Mouse (Mus musculus) G1E (cell line): Measurements from ENCODE around the gene Kank1. TPM values are rescaled to one million over a fixed set of nuclear protein-coding genes. Genes with fewer than 3 reads are reported as not detected.

Experiments
- ATAC-seq: 2 replicates; pipeline ENCODE4 v1.8.0; 2016; ENCODE audit warnings: mild to moderate bottlenecking; ENCODE audit not compliant: insufficient number of reproducible peaks, poor library complexity, low FRiP score, severe bottlenecking; ENCODE audit errors: extremely low read depth
- DNase-seq: peaks from one replicate; pipeline ENCODE4 v3.0.0; 2012; ENCODE audit warnings: low spot score
- H3K27me3 ChIP-seq: 2 replicates; pipeline ENCODE4 v1.6.1; 2012; ENCODE audit warnings: mild to moderate bottlenecking, low read length, inconsistent platforms; ENCODE audit not compliant: insufficient read depth
- H3K36me3 ChIP-seq: replicated peaks from 2 replicates; pipeline ENCODE3; 2012; ENCODE audit warnings: mild to moderate bottlenecking, inconsistent platforms
- H3K4me1 ChIP-seq: 2 replicates; pipeline ENCODE4 v1.6.1; 2012; ENCODE audit warnings: low read depth, low read length, inconsistent platforms, mixed read lengths; ENCODE audit not compliant: insufficient read depth
- H3K4me3 ChIP-seq: 2 replicates; pipeline ENCODE4 v1.5.1; 2012; ENCODE audit warnings: low read depth, mild to moderate bottlenecking, inconsistent platforms, low read length, moderate library complexity, mixed read lengths
- H3K9me3 ChIP-seq: replicated peaks from 2 replicates; pipeline ENCODE4 v1.6.1; 2012; ENCODE audit warnings: inconsistent platforms
- CTCF ChIP-seq: IDR thresholded peaks from 2 replicates; pipeline ENCODE4 v1.5.1; 2012; ENCODE audit warnings: low read depth, low read length, inconsistent platforms, mixed read lengths
- GATA1 ChIP-seq: IDR thresholded peaks from 2 replicates; pipeline ENCODE4 v1.6.1; 2012; ENCODE audit warnings: borderline replicate concordance, low read length, inconsistent platforms, mixed read lengths
- GATA2 ChIP-seq: IDR thresholded peaks from 2 replicates; pipeline ENCODE4 v1.6.1; 2012; ENCODE audit warnings: low read depth, low read length, inconsistent platforms, borderline replicate concordance
- POLR2AphosphoS5 ChIP-seq: IDR thresholded peaks from 2 replicates; pipeline ENCODE4 v1.6.1; 2012; ENCODE audit warnings: low read depth, low read length, inconsistent platforms; ENCODE audit not compliant: insufficient replicate concordance
- TAL1 ChIP-seq: conservative IDR thresholded peaks from 2 replicates; pipeline ENCODE4 v1.6.1; 2012; ENCODE audit warnings: low read depth, low read length, inconsistent platforms, mixed read lengths
- polyA plus RNA-seq: library from polyadenylated mRNA; stranded (reverse); fragments of >175 nt; gene quantifications from 2 replicates; pipeline ENCODE4 v1.2.3, GENCODE M21; 2012
- total RNA-seq, 2 experiments: library from RNA; stranded (forward) in 1 of 2; stranded (reverse) in 1 of 2; fragments of 200-1000 nt in 1 of 2; fragments of >200 nt in 1 of 2; fragmentation: Nextera tagmentation in 1 of 2; gene quantifications; 2 replicates each; pipeline ENCODE4 v1.2.3; 2014 to 2017

Kank1 gene
- total and polyA plus RNA-seq, 3 experiments = 0.22 TPM; not detected in 2

GRCm38 (mm10) chr19:25438246-25438645 is 201.5 kb downstream of the Kank1 start:
- Histone ChIP-seq H3K36me3 (no peaks in the 10 kb centered on the region), H3K27me3 (no peaks in the 10 kb centered on the region), H3K4me1 (no peaks in the 10 kb centered on the region), H3K9me3 (peaks cover 63% of the 10 kb centered on the region), H3K4me3 (no peak overlapping the region)
- TF ChIP-seq GATA1 (no peak), GATA2 (no peak), CTCF (no peak), TAL1 (no peak), POLR2AphosphoS5 (no peak)
- DNase-seq = no peak
- no peak for ATAC-seq

- DNase-seq = no peak
Measured at GRCm38 (mm10) chr19:25439807-25440206, 203.0 kb downstream of the Kank1 start.

GRCm38 (mm10) chr19:25440736-25441135 is 204.0 kb downstream of the Kank1 start:
- no peak overlapping the region for H3K4me3 ChIP-seq
- no peaks in the 10 kb centered on the region for H3K36me3 ChIP-seq
- no peaks in the 10 kb centered on the region for H3K27me3 ChIP-seq
- H3K4me1 ChIP-seq = no peaks in the 10 kb centered on the region
- TF ChIP-seq CTCF (no peak), POLR2AphosphoS5 (no peak), TAL1 (no peak), GATA2 (no peak), GATA1 (no peak)
- peaks cover 63% of the 10 kb centered on the region for H3K9me3 ChIP-seq
- ATAC-seq (no peak), DNase-seq (no peak)

More at GRCm38 (mm10) chr19:25439807-25440206, 203.0 kb downstream of the Kank1 start:
- H3K9me3 ChIP-seq = peaks cover 61% of the 10 kb centered on the region
- H3K36me3 ChIP-seq = no peaks in the 10 kb centered on the region
- ATAC-seq = no peak
- no peak overlapping the region for H3K4me3 ChIP-seq
- H3K27me3 ChIP-seq = no peaks in the 10 kb centered on the region
- TF ChIP-seq GATA1 = no peak
- H3K4me1 ChIP-seq = no peaks in the 10 kb centered on the region

GRCm38 (mm10) chr19:25445054-25445453 is 208.3 kb downstream of the Kank1 start:
- Histone ChIP-seq H3K4me1 (no peaks in the 10 kb centered on the region), H3K9me3 (peaks cover 63% of the 10 kb centered on the region), H3K36me3 (no peaks in the 10 kb centered on the region), H3K27me3 (no peaks in the 10 kb centered on the region), H3K4me3 (no peak overlapping the region)
- ATAC-seq (no peak), DNase-seq (no peak)
- TF ChIP-seq POLR2AphosphoS5 (no peak), TAL1 (no peak), GATA2 (no peak)

GRCm38 (mm10) chr19:25445842-25446241 is 209.1 kb downstream of the Kank1 start:
- peaks cover 65% of the 10 kb centered on the region for H3K9me3 ChIP-seq
- no peaks in the 10 kb centered on the region for H3K36me3 ChIP-seq
- TF ChIP-seq POLR2AphosphoS5 (no peak), GATA2 (no peak), CTCF (no peak), GATA1 (no peak), TAL1 (no peak)
- H3K4me1 ChIP-seq = no peaks in the 10 kb centered on the region
- ATAC-seq (no peak), DNase-seq (no peak)
- no peaks in the 10 kb centered on the region for H3K27me3 ChIP-seq
- no peak overlapping the region for H3K4me3 ChIP-seq

GRCm38 (mm10) chr19:25446683-25447082 is 209.9 kb downstream of the Kank1 start:
- no peaks in the 10 kb centered on the region for H3K4me1 ChIP-seq
- no peak overlapping the region for H3K4me3 ChIP-seq
- DNase-seq = no peak
- peaks cover 65% of the 10 kb centered on the region for H3K9me3 ChIP-seq
- no peak for TF ChIP-seq POLR2AphosphoS5
- no peak for TF ChIP-seq TAL1
- TF ChIP-seq CTCF = no peak
- no peak for TF ChIP-seq GATA1
- no peak for TF ChIP-seq GATA2
- H3K36me3 ChIP-seq = no peaks in the 10 kb centered on the region
- ATAC-seq = no peak
- no peaks in the 10 kb centered on the region for H3K27me3 ChIP-seq

- Histone ChIP-seq H3K36me3 (no peaks in the 10 kb centered on the region), H3K4me1 (no peaks in the 10 kb centered on the region), H3K9me3 (peaks cover 64% of the 10 kb centered on the region), H3K4me3 (no peak overlapping the region), H3K27me3 (no peaks in the 10 kb centered on the region)
- TF ChIP-seq GATA2 (no peak), GATA1 (no peak), TAL1 (no peak), POLR2AphosphoS5 (no peak), CTCF (no peak)
- no peak for DNase-seq
- no peak for ATAC-seq
Measured at GRCm38 (mm10) chr19:25447373-25447772, 210.6 kb downstream of the Kank1 start.
